Mouse (Mus musculus): ENCODE measurements around the gene Abca13.
A peak's percentile ranks its signal among the peaks of the same experiment; 100 is the strongest.
"Not testable (repeated sequence)": the region's sequence is repeated elsewhere in the genome, so short reads cannot be mapped to it uniquely, and the experiment has no call there.

Abca13 gene

DNA sequence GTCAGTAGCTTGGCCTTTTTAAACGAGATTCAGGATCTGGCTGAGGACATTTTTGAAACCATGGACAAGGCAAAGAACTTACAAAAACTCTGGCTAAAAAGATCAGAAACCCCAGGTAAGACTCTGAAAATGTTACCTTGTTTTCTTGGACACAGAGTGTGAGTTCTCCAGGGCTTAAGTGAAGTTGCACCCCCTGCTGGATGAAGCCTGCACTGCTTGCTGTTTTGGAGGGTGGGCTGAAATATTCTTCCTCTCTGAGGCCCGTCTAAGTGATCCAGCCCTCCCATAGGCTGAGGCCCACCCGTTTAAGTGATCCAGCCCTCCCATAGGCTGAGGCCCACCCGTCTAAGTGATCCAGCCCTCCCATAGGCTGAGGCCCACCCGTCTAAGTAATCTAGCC, 57.9 kb downstream of the Abca13 start:
- H3K36me3 ChIP-seq (ENCODE audit: insufficient read depth, low read length); H3K4me3 ChIP-seq (replicated peaks; ENCODE audit: low read length); H3K27me3 ChIP-seq (ENCODE audit: insufficient read depth, low read length); H3K4me1 ChIP-seq (replicated peaks; ENCODE audit: low read depth, low read length); H3K9me3 ChIP-seq (ENCODE audit: low read length): not testable (repeated sequence)
- TF ChIP-seq CTCF (conservative IDR thresholded peaks at IDR 0.05; ENCODE audit: low read length) = peak; percentile 65

GRCm38 (mm10) chr11:9263072-9263471, 71.3 kb downstream of the Abca13 start:
- H3K4me1 ChIP-seq (replicated peaks; ENCODE audit: low read depth, low read length) = peaks cover 14% of the 10 kb centered on the region
- not testable (repeated sequence) for H3K4me3 ChIP-seq (replicated peaks; ENCODE audit: low read length); H3K27me3 ChIP-seq (ENCODE audit: insufficient read depth, low read length); H3K36me3 ChIP-seq (ENCODE audit: insufficient read depth, low read length)
- peak; percentile 89 for TF ChIP-seq NANOG (IDR thresholded peaks at IDR 0.05; ENCODE audit: borderline replicate concordance, low read length)
- peaks cover 23% of the 10 kb centered on the region for H3K9me3 ChIP-seq (ENCODE audit: low read length)

GRCm38 (mm10) chr11:9269090-9269489, 77.3 kb downstream of the Abca13 start:
- no peaks in the 10 kb centered on the region for H3K27me3 ChIP-seq (ENCODE audit: insufficient read depth, low read length)
- peaks cover 22% of the 10 kb centered on the region for H3K9me3 ChIP-seq (ENCODE audit: low read length)
- TF ChIP-seq CTCF (conservative IDR thresholded peaks at IDR 0.05; ENCODE audit: low read length) (no peak), POU5F1 (IDR thresholded peaks at IDR 0.05; ENCODE audit: borderline replicate concordance, low read length) (no peak)
- H3K4me3 ChIP-seq (replicated peaks; ENCODE audit: low read length) = no peak overlapping the region
- H3K36me3 ChIP-seq (ENCODE audit: insufficient read depth, low read length) = no peaks in the 10 kb centered on the region
- H3K4me1 ChIP-seq (replicated peaks; ENCODE audit: low read depth, low read length) = no peaks in the 10 kb centered on the region

DNA sequence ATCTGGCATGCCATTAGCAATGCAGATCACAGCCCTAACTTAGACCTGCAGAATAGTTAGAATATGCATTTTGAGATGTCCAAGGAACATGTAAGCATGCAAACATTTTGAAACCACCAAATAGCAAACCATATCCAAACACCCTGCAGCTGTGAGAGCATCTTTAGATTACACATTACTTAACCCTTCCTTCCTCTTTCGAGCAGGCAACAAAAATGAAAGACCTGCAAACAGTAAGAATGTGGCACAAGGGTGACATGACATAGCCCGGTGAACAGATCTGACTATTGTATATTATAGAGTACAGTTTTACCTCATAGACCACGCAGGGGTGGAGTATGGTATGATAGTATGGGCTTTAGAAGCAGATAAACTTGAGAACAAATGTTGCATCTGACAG, 93.5 kb downstream of the Abca13 start:
- TF ChIP-seq CTCF (conservative IDR thresholded peaks at IDR 0.05; ENCODE audit: low read length) (no peak), NANOG (IDR thresholded peaks at IDR 0.05; ENCODE audit: borderline replicate concordance, low read length) (no peak), POU5F1 (IDR thresholded peaks at IDR 0.05; ENCODE audit: borderline replicate concordance, low read length) (no peak)
- Histone ChIP-seq H3K36me3 (ENCODE audit: insufficient read depth, low read length) (no peaks in the 10 kb centered on the region), H3K27me3 (ENCODE audit: insufficient read depth, low read length) (no peaks in the 10 kb centered on the region), H3K4me1 (replicated peaks; ENCODE audit: low read depth, low read length) (no peaks in the 10 kb centered on the region), H3K9me3 (ENCODE audit: low read length) (no peaks in the 10 kb centered on the region), H3K4me3 (replicated peaks; ENCODE audit: low read length) (no peak overlapping the region)

DNA sequence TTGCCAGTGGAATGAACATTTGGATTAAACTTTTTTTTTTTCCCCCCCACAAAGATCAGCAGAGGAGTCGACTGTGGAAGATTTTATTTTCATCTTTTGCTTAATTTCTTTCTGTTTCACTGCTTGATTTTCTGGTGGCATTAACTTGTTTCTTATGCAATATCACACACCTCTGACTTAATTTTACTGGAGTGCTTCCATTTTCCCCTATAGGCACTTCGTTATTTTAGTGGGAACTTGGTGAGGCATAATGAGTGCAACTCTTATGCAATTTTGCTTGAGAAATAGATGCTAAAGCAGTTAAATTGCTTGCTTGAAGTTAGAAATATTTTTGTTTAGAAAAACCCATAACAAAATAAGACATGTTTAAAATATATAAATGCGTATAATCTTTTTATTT, 94.0 kb downstream of the Abca13 start:
- Histone ChIP-seq H3K4me1 (replicated peaks; ENCODE audit: low read depth, low read length) (no peaks in the 10 kb centered on the region), H3K27me3 (ENCODE audit: insufficient read depth, low read length) (no peaks in the 10 kb centered on the region), H3K36me3 (ENCODE audit: insufficient read depth, low read length) (no peaks in the 10 kb centered on the region), H3K9me3 (ENCODE audit: low read length) (no peaks in the 10 kb centered on the region), H3K4me3 (replicated peaks; ENCODE audit: low read length) (no peak overlapping the region)
- no peak for TF ChIP-seq CTCF (conservative IDR thresholded peaks at IDR 0.05; ENCODE audit: low read length)
- no peak for TF ChIP-seq NANOG (IDR thresholded peaks at IDR 0.05; ENCODE audit: borderline replicate concordance, low read length)
- TF ChIP-seq POU5F1 (IDR thresholded peaks at IDR 0.05; ENCODE audit: borderline replicate concordance, low read length) = no peak

- Histone ChIP-seq H3K9me3 (ENCODE audit: low read length) (no peaks in the 10 kb centered on the region), H3K27me3 (ENCODE audit: insufficient read depth, low read length) (no peaks in the 10 kb centered on the region), H3K36me3 (ENCODE audit: insufficient read depth, low read length) (no peaks in the 10 kb centered on the region), H3K4me3 (replicated peaks; ENCODE audit: low read length) (no peak overlapping the region), H3K4me1 (replicated peaks; ENCODE audit: low read depth, low read length) (no peaks in the 10 kb centered on the region)
- TF ChIP-seq POU5F1 (IDR thresholded peaks at IDR 0.05; ENCODE audit: borderline replicate concordance, low read length) (no peak), NANOG (IDR thresholded peaks at IDR 0.05; ENCODE audit: borderline replicate concordance, low read length) (no peak), CTCF (conservative IDR thresholded peaks at IDR 0.05; ENCODE audit: low read length) (no peak)
Observed at GRCm38 (mm10) chr11:9291168-9291567, 99.4 kb downstream of the Abca13 start.

GRCm38 (mm10) chr11:9299615-9300014, 107.9 kb downstream of the Abca13 start:
- TF ChIP-seq CTCF (conservative IDR thresholded peaks at IDR 0.05; ENCODE audit: low read length) (no peak), POU5F1 (IDR thresholded peaks at IDR 0.05; ENCODE audit: borderline replicate concordance, low read length) (no peak), NANOG (IDR thresholded peaks at IDR 0.05; ENCODE audit: borderline replicate concordance, low read length) (no peak)
- Histone ChIP-seq H3K27me3 (ENCODE audit: insufficient read depth, low read length) (no peaks in the 10 kb centered on the region), H3K4me1 (replicated peaks; ENCODE audit: low read depth, low read length) (no peaks in the 10 kb centered on the region), H3K4me3 (replicated peaks; ENCODE audit: low read length) (no peak overlapping the region), H3K36me3 (ENCODE audit: insufficient read depth, low read length) (no peaks in the 10 kb centered on the region), H3K9me3 (ENCODE audit: low read length) (no peaks in the 10 kb centered on the region)

DNA sequence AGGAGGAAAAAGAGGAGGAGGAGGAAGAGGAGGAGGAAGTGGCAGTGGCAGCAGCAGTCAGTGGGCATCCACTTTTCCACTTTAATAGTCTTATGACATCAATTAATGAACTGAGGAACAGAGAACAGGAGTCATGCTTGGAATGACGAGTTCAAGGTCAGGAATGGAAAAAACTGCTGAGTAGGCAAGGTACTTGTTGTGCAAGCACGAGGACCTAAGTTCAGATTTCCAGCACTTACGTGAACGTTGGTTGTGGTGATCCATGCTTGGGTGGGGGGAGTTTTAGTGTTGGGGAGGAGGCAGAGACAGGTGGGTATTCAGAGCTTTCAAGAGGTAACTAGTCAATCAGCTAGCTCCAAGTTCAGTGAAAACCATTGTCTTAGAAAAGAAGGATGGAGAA, 113.7 kb downstream of the Abca13 start:
- H3K36me3 ChIP-seq (ENCODE audit: insufficient read depth, low read length) = no peaks in the 10 kb centered on the region
- H3K4me1 ChIP-seq (replicated peaks; ENCODE audit: low read depth, low read length) = no peaks in the 10 kb centered on the region
- H3K27me3 ChIP-seq (ENCODE audit: insufficient read depth, low read length) = no peaks in the 10 kb centered on the region
- H3K4me3 ChIP-seq (replicated peaks; ENCODE audit: low read length) = no peak overlapping the region
- no peaks in the 10 kb centered on the region for H3K9me3 ChIP-seq (ENCODE audit: low read length)
- TF ChIP-seq NANOG (IDR thresholded peaks at IDR 0.05; ENCODE audit: borderline replicate concordance, low read length) (no peak), CTCF (conservative IDR thresholded peaks at IDR 0.05; ENCODE audit: low read length) (no peak), POU5F1 (IDR thresholded peaks at IDR 0.05; ENCODE audit: borderline replicate concordance, low read length) (no peak)

- no peaks in the 10 kb centered on the region for H3K36me3 ChIP-seq (ENCODE audit: insufficient read depth, low read length)
- no peak overlapping the region for H3K4me3 ChIP-seq (replicated peaks; ENCODE audit: low read length)
- H3K27me3 ChIP-seq (ENCODE audit: insufficient read depth, low read length) = no peaks in the 10 kb centered on the region
- peaks cover 5% of the 10 kb centered on the region; the same call in 1 of the 2 replicates for H3K4me1 ChIP-seq (replicated peaks; ENCODE audit: low read depth, low read length)
- no peaks in the 10 kb centered on the region for H3K9me3 ChIP-seq (ENCODE audit: low read length)
- TF ChIP-seq NANOG (IDR thresholded peaks at IDR 0.05; ENCODE audit: borderline replicate concordance, low read length) (no peak), POU5F1 (IDR thresholded peaks at IDR 0.05; ENCODE audit: borderline replicate concordance, low read length) (no peak), CTCF (conservative IDR thresholded peaks at IDR 0.05; ENCODE audit: low read length) (no peak)
Observed at GRCm38 (mm10) chr11:9316545-9316944, 124.8 kb downstream of the Abca13 start.

Measured in E14TG2a.4 (cell line).